Mouse (Mus musculus): ENCODE data around the gene Rtl9.

Gene Rtl9

DNA sequence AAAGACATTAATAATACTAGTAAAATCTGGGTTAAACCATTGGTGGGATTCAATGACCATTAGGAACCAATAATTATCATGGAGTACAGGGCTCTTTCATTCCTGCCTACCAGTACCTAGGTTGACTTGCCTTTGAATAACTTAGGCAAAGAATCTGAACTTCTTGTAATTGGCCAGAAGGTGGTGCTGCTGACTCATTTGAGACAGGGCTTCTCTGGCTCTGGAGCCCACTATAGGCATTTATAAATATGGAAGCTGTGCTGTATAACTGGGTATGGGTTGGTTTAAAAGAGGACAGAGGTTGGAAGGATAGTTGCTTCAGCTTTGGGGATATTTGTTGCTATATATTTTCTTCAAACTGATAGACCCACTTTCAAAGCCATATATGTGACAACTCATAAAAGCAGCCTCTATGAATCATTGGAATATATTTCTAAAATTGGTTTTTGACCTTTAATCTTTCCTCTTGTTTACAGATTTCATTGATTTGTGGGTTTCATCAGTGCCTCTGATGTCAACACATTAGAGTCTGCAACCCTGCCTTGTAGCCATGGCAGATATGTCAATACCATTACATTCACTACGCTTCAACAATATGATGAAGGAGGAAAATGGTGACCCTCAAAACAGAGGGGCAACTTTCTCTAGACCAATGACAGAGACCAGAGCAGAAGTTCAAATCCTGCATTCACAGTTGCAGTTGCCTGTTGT is at the start of gene Rtl9:
Gene Rtl9 (plus strand): TSS at position 551 of the 711 bp plus-strand sequence.
- peak in 1 of 2 experiments; percentile 9 for DNase-seq

DNA sequence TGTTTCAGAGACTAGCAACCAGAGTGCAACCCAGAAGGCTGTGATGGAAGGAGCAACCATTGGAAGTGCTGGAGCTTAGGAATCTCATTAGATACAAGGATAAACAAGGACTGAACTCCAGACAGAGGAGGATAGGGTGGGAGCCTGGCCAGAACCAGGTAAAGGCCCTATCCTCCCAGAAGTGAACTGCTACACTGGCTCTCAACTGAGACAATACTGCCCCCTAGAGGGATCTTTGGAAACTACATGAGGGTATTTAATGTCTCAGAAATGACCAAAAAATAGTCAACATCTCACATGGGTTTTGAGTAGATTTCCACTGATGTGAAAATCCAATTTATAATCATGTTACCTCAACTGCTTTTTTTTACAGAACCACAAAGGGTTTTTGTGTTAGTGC is 47.9 kb upstream of the Rtl9 start:
- DNase-seq = peak in 1 of 2 experiments; percentile 17

DNA sequence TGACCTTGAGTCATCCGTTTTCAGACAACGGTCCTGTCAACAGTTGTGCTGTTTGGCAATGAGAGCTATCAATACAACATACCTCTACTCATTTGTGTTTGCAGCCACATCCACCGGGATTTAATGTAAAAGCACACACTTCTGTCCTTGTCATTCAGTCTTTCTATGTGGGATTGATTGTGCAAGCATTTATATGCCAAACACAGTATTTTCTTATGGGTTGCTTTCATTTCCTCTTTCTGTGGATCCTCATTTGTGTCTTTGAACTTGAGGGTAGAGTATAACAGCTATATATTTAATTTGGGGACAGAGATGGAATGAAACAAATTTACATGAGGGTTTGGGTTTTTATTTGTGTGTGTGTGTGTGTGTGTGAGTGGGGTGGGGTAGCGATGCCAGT is 47.5 kb upstream of the Rtl9 start:
- no peak for DNase-seq

DNA sequence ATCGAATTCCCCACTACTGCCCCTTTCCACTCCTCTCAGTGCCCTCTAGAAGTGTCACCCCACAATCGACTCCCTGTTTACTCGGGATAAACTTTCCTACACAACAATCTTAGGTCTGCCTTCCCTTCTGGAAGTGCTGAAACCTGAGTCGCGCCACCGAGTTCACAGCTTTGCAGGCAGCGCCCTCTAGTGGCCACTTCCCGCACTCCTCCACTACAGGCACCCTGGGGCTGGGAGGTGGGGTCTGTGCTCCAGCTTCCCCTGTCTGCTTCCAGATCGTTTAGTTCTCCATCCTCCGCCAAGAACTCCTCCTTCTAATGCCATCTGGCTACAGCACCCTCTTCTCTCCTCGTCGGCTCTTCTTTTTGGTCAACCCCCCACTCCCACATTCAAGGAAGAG is 40.6 kb upstream of the Rtl9 start:
- DNase-seq = peak; percentile 46 to 59

DNA sequence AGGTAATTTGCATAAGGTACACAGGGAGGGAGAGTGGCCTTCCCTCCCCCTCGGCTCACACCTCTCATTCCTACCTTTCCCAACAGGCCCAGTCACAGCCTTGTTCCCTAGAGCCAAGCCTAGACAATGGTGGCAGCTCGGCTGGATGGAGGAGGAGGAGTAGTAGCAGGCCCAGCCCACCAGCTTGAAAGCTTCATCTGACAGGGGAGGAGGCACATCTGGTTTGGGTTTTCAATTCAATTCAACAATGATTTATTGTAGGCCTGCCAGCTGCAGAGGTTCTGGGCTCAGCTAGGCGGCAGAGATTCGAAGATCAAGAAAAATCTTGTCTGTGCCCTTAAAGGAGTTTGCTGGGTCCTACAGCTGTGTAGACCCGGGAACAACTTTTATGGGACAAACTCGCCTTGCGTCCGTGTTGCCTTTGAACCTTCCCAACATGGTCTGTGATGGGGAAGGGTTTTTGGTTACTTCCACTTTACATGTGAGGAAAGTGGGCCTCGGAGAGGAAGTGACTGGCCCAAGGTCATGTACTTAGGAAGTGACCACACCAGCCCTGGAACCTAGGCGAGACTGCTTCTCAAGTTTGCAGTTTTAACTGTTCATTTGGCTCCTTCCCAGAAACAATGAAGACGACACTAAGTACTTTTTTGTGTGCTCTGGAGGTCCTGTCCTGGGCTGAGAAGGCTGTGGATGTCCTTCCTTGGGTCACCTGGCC is 36.6 kb upstream of the Rtl9 start:
- no peak for DNase-seq

DNA sequence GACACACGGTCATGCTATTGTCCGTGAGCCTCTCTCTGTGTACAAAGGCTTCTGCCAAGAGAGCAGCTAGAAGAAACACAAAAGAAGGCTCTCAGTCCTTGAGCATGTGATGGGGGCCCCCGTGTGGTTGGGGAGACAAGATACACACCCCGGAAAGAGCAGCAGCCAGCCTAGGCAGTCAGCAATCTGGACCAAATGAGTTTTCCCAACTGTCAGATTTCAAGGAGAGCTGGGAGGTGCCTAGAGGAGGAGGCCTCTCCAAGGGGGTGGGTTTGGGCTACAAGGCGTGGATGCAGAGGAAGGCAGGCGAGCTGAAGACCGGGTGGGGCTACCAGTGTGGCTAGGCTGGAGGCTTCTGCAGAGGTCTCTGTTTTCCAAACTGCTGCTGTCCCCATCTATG is 35.6 kb upstream of the Rtl9 start:
- DNase-seq = no peak

DNA sequence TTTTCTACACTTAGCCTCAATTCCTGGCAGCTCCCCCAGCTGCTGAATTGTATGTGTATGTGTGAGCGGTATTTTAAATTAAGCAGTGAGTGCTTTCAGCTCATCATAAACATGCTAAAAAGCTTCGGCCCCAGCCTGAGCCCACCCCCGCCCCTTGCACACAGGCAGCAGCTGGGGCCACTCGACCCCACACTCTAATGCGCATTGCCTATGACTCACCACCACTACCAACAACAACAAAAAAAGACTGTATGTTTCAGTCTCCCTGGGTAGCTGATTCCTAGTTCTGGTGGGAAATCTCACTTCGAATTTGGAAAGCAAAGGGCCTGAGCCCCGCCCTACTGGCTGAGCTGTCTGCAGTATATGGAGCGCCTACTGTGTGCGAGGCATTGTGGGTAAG is 35.1 kb upstream of the Rtl9 start:
- no peak for DNase-seq

DNA sequence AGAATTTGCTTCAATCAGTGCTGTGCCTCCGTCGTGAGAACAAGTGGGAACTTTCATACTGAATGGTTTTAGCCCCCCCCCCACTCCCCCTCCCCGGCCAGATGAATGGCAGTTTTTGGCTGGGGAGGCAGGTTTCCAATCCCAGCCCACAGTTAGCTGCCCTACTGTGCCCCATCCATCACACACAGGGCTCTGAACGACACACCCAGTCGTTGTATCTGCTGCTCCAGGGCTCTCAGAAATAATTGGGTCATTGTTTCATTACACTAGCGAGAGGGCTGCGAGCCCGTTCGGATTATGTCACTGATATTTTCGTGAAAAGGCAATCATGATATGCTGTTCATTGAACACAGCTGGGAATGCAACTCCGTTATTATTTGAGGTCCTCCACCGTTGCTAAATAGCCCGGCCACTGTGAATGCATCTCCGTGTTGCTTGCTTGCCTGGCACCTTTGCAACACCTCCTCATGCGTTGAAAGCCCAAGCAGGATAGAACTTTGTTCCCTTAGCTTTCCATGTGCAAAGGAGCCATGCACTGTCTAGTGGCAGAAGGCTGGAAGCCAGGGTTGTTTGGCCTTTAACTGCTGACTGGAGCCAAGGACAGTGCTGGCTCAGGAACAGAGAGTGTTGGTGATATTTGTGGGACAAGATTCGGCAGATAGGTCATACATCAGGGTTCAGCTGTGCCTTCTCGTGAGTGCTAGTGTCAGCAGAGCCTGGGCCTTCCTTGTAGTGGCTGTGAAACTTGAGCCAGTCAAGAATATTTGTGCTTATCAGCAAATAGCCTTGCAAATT is 32.9 kb upstream of the Rtl9 start:
- no peak for DNase-seq

DNA sequence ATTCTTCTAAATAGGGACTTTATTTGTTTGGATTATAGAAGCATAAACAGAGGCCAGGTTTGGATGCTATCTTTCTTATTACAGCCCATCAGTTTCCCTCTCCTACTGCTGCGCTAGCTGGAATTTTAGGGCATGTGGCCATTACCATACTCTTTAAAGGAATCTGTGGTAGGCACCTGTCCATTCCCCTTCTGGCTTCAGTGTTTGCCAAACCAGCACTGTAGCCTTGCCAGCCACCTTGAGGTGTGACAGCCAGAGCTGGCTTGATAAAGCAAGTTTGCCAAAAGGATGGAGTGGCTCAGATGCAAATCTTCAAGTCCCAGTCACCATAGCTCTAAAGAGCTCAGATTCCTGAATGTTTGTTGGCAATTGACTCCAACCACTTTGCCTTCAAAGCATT is 32.3 kb upstream of the Rtl9 start:
- no peak for DNase-seq

DNA sequence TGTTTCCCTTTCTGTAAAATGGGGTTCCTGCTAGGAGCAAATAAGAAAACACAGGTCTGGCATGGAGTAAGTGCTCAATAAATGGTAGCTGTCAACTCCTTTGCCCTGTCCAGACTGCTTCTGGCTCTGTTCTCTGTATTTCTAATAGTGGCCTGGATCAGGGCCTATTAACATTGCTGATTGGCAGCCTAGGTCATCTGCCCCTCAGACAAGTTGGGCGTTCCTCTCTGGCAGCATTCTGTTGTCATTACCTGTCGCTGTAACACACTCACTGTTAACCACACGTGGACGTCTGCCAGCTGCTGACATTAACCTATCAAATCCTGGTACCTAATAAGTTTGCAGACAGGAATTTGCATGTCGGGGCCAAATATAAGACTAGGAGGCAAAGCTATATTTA is 31.8 kb upstream of the Rtl9 start:
- no peak for DNase-seq

DNA sequence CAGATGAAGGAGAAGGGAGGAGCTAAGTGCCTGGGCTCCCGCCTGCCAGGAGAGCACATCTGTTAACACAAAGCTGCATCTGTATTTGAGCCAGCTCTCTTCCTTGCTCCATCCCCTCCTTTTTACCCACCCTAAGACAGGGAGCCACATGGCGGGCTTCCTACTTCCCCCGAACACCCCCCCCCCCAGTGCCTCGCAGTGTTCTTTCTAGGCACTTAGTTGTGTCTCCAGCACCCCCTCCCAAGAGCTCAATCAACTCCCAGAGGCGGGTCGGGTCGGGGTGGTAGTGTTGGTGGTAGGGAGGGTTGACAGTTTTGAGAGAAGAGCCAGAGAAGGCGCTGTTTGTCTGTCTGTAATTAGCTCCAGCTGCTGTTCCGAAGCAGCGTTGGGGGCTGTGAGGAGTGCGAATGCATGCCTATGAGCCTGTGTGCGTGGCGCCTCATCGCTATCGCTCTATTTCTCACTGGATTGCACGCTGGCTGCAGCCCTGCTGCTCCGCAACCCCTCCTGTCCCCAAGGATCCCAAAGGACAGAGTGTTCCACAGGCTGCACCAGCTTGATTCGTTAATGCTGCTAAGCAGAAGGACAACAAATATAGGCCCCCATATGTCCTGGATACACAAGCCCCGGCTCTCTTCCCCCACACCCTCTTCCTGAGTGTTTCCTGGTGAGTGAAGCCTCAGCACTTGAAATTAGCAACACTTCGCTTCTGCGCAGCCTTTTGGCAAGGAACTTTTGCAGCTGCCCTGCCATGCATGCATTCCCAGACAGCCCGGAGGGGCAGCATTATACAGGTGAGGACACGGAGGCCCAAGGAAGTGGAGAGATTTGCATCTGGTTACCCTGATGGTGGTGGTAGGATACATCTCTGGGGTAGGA is 18.7 kb upstream of the Rtl9 start:
- DNase-seq = no peak

DNA sequence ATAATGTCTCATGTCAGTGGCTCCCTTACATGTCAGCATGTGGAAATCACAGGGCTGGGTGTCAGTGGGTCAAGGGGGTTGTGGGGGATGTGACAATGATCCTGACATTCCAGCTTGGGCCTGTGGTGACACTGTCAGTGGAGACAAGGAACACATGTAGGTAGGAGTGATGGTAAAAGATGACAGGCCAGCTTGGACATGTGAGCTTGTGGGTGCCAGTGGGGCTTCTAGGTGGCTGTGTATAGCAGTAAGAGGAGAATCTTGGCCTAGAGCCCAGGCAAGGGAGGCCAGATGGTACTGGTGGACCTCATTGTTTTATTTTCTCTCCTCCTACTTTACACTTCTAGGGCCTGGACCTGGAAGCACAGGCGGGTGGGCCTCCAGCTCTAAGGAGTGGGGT is 16.7 kb upstream of the Rtl9 start:
- no peak for DNase-seq

DNA sequence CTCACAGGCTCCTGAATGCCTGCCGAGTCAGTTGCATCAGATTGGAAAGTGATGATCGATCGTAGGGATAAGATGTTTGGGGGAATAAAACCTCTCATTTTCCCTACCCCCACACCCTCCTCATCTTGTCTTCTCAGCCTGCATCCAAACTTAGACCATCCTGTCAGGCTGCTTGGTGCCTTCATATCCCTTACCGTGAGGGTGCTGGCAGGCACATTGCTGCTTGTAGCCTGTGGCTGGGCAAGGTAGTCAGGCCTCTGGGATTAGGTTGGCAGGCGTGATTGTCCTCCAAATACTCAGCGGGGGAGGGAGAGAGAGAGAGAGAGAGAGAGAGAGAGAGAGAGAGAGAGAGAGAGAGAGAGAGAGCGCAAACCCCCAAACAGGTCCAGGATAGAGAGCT is 11.2 kb upstream of the Rtl9 start:
- DNase-seq = no peak

DNA sequence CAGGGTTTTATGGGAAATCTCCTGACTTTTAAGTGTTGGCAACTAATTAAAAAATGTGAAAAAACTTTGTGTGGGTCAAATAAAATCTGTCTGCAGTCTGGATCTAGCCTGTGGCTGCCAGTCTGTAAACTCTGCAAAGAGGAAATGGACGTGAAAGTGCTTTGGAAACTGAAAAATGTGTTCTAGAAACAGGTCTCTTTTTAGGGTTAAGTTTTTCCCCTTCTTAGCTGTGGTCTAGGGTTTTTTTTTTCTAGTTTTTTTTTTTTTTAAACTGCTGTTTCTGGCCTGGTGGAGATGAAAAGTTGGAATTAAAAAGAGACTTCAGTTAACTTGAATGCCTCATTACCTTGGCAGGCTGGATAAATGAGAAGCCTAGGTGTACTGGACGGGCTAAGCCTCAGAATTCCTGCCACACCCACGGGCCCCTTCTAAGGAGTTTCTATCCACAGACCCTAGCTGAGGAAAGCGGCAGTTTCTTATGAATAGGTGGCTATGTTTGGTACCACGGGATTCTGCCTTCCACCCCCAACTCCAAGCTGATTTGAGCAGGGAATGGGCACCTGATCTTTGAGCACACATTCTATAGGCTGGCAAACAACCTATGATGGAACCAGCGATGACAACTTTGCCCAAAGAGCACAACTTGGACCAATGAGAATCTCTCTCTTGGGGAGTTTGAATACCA is 8.3 kb upstream of the Rtl9 start:
- DNase-seq = no peak

DNA sequence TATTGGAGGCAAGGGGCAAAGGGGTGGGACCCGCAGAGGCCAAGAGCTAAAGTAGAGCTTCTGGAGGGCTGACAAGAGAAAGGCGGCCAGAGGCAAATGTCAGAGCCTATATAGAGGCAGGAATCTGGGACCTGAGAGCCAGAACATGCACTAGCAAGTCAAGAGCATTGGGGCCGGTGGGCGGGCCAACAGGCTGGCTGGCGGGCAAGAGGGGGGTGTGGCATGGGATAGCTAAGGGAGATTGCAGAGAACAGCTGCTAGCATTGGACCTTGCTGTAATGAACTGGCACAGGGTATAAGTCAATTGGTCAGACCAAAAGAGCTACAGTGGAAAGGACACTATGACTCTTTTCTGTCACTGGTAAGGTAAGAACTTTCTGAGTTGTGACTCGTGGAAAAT is 1.8 kb upstream of the Rtl9 start:
- no peak for DNase-seq

DNA sequence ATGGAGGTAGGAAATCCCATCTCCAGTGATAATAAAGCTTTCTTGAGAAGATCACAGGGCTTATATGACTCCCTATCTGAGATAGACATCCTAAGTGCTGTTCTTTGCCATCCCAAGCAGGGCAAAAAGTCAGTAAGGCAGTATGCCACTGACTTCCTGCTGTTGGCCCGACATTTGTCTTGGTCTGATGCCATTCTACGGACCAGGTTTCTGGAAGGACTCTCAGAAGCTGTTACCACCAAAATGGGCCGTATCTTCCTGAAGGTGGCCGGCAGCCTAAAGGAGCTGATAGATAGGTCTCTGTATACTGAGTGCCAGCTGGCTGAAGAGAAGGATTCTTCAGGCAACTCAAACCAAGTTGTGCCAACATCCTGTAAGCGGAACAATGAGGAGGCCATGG is 3.8 kb downstream of the Rtl9 start:
- no peak for DNase-seq

DNA sequence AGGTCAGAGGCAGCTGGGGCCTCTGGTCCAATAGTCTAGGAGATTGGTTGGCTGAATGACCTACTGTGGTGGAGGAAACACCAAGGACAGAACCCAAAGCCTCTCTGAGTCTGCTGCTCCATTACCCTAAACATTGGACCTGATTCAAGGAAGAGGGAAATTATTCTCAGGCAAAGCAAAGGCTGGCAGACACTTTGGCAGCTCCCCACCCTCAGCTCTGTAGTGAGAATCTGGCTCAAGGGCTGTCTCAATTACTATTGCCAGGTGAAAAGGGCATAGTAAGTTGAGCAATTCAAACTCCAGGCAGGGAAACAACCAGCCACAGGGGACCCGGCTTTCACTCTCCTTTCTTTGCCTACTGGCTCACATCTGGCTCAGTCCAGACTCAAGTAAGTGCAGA is 6.5 kb downstream of the Rtl9 start:
- no peak for DNase-seq

DNA sequence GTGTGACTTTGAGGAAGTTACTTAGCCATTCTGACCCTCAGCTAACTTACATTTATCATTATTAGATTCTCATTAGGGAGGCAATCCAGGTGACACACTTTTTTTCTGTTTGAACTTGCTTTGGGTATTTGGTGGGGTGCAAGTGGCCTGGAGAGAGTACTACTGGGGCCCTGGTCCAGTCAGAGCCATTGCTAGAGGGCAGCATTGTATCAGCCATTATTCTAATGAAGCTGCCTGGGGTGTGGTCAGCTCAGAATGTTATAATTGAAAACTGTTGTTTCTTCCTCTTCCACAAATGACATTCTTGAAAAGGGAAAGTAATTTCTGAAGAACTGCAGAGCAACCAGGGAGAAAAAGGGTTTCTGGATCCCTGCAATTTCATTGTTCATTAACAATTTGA is 13.2 kb downstream of the Rtl9 start:
- DNase-seq = no peak
